Mouse (Mus musculus): ENCODE data around the gene Olfr547.
"Not testable (repeated sequence)": the region's sequence is repeated elsewhere in the genome, so short reads cannot be mapped to it uniquely, and the experiment has no call there.

Gene Olfr547

GRCm38 (mm10) chr7:102534449-102534848 is at the start of gene Olfr547:
TSS of gene Olfr547 (plus strand) at chr7:102534749.
- Histone ChIP-seq H3K4me3 (replicated peaks; ENCODE audit: low read length) (no peak within 1 kb of the TSS), H3K4me1 (replicated peaks; ENCODE audit: low read depth, low read length) (no peaks in the 10 kb centered on the region), H3K27me3 (ENCODE audit: insufficient read depth, low read length) (no peaks in the 10 kb centered on the region), H3K36me3 (ENCODE audit: insufficient read depth, low read length) (no peaks in the 10 kb centered on the region), H3K9me3 (ENCODE audit: low read length) (no peaks in the 10 kb centered on the region)
- TF ChIP-seq CTCF (conservative IDR thresholded peaks at IDR 0.05; ENCODE audit: low read length) (no peak), NANOG (IDR thresholded peaks at IDR 0.05; ENCODE audit: borderline replicate concordance, low read length) (no peak), POU5F1 (IDR thresholded peaks at IDR 0.05; ENCODE audit: borderline replicate concordance, low read length) (no peak)

GRCm38 (mm10) chr7:102484766-102485165 is 49.8 kb upstream of the Olfr547 start:
- H3K4me1 ChIP-seq (replicated peaks; ENCODE audit: low read depth, low read length); H3K4me3 ChIP-seq (replicated peaks; ENCODE audit: low read length); H3K36me3 ChIP-seq (ENCODE audit: insufficient read depth, low read length); H3K27me3 ChIP-seq (ENCODE audit: insufficient read depth, low read length); H3K9me3 ChIP-seq (ENCODE audit: low read length): not testable (repeated sequence)

GRCm38 (mm10) chr7:102486105-102486504 is 48.4 kb upstream of the Olfr547 start:
- Histone ChIP-seq H3K4me1 (replicated peaks; ENCODE audit: low read depth, low read length) (no peaks in the 10 kb centered on the region; the same call in 1 of the 2 replicates), H3K9me3 (ENCODE audit: low read length) (no peaks in the 10 kb centered on the region), H3K27me3 (ENCODE audit: insufficient read depth, low read length) (peaks cover 7% of the 10 kb centered on the region; the same call in 1 of the 2 replicates), H3K36me3 (ENCODE audit: insufficient read depth, low read length) (no peaks in the 10 kb centered on the region), H3K4me3 (replicated peaks; ENCODE audit: low read length) (no peak overlapping the region)
- no peak for TF ChIP-seq CTCF (conservative IDR thresholded peaks at IDR 0.05; ENCODE audit: low read length)
- no peak for TF ChIP-seq NANOG (IDR thresholded peaks at IDR 0.05; ENCODE audit: borderline replicate concordance, low read length)
- TF ChIP-seq POU5F1 (IDR thresholded peaks at IDR 0.05; ENCODE audit: borderline replicate concordance, low read length) = no peak

GRCm38 (mm10) chr7:102488161-102488560 is 46.4 kb upstream of the Olfr547 start, which contains the start of gene Olfr544:
TSS of gene Olfr544 (minus strand) at chr7:102488313.
- Histone ChIP-seq H3K27me3 (ENCODE audit: insufficient read depth, low read length) (peaks cover 5% of the 10 kb centered on the region; the same call in 1 of the 2 replicates), H3K4me1 (replicated peaks; ENCODE audit: low read depth, low read length) (no peaks in the 10 kb centered on the region; the same call in 1 of the 2 replicates), H3K36me3 (ENCODE audit: insufficient read depth, low read length) (no peaks in the 10 kb centered on the region), H3K4me3 (replicated peaks; ENCODE audit: low read length) (no peak within 1 kb of the TSS), H3K9me3 (ENCODE audit: low read length) (no peaks in the 10 kb centered on the region)
- no peak for TF ChIP-seq POU5F1 (IDR thresholded peaks at IDR 0.05; ENCODE audit: borderline replicate concordance, low read length)
- no peak for TF ChIP-seq CTCF (conservative IDR thresholded peaks at IDR 0.05; ENCODE audit: low read length)
- TF ChIP-seq NANOG (IDR thresholded peaks at IDR 0.05; ENCODE audit: borderline replicate concordance, low read length) = no peak

GRCm38 (mm10) chr7:102494416-102494815 is 40.1 kb upstream of the Olfr547 start:
- not testable (repeated sequence) for H3K9me3 ChIP-seq (ENCODE audit: low read length); H3K4me3 ChIP-seq (replicated peaks; ENCODE audit: low read length); H3K4me1 ChIP-seq (replicated peaks; ENCODE audit: low read depth, low read length); H3K36me3 ChIP-seq (ENCODE audit: insufficient read depth, low read length); H3K27me3 ChIP-seq (ENCODE audit: insufficient read depth, low read length)

- peaks cover 29% of the 10 kb centered on the region for H3K27me3 ChIP-seq (ENCODE audit: insufficient read depth, low read length)
- H3K4me1 ChIP-seq (replicated peaks; ENCODE audit: low read depth, low read length) = no peaks in the 10 kb centered on the region
- H3K9me3 ChIP-seq (ENCODE audit: low read length) = no peaks in the 10 kb centered on the region
- no peaks in the 10 kb centered on the region for H3K36me3 ChIP-seq (ENCODE audit: insufficient read depth, low read length)
- H3K4me3 ChIP-seq (replicated peaks; ENCODE audit: low read length) = no peak within 1 kb of the TSS
- no peak for TF ChIP-seq CTCF (conservative IDR thresholded peaks at IDR 0.05; ENCODE audit: low read length)
- no peak for TF ChIP-seq NANOG (IDR thresholded peaks at IDR 0.05; ENCODE audit: borderline replicate concordance, low read length)
- no peak for TF ChIP-seq POU5F1 (IDR thresholded peaks at IDR 0.05; ENCODE audit: borderline replicate concordance, low read length)
Measured at GRCm38 (mm10) chr7:102499473-102499872, 35.1 kb upstream of the Olfr547 start, which contains the start of gene Olfr545. TSS of gene Olfr545 (minus strand) at chr7:102499573.

- no peak for TF ChIP-seq NANOG (IDR thresholded peaks at IDR 0.05; ENCODE audit: borderline replicate concordance, low read length)
- no peak for TF ChIP-seq CTCF (conservative IDR thresholded peaks at IDR 0.05; ENCODE audit: low read length)
- no peak for TF ChIP-seq POU5F1 (IDR thresholded peaks at IDR 0.05; ENCODE audit: borderline replicate concordance, low read length)
- no peak overlapping the region for H3K4me3 ChIP-seq (replicated peaks; ENCODE audit: low read length)
- no peaks in the 10 kb centered on the region for H3K9me3 ChIP-seq (ENCODE audit: low read length)
- H3K4me1 ChIP-seq (replicated peaks; ENCODE audit: low read depth, low read length) = 0 out of 2 replicates have a peak, but pooled peaks cover 3% of the 10 kb centered on the region
- no peaks in the 10 kb centered on the region for H3K36me3 ChIP-seq (ENCODE audit: insufficient read depth, low read length)
- peaks cover 29% of the 10 kb centered on the region for H3K27me3 ChIP-seq (ENCODE audit: insufficient read depth, low read length)
Measured at GRCm38 (mm10) chr7:102501986-102502385, 32.6 kb upstream of the Olfr547 start.

- TF ChIP-seq CTCF (conservative IDR thresholded peaks at IDR 0.05; ENCODE audit: low read length) (peak; percentile 82), POU5F1 (IDR thresholded peaks at IDR 0.05; ENCODE audit: borderline replicate concordance, low read length) (no peak)
- Histone ChIP-seq H3K4me3 (replicated peaks; ENCODE audit: low read length) (no peak overlapping the region), H3K27me3 (ENCODE audit: insufficient read depth, low read length) (peaks cover 35% of the 10 kb centered on the region), H3K4me1 (replicated peaks; ENCODE audit: low read depth, low read length) (peaks cover 5% of the 10 kb centered on the region; the same call in 1 of the 2 replicates), H3K36me3 (ENCODE audit: insufficient read depth, low read length) (no peaks in the 10 kb centered on the region), H3K9me3 (ENCODE audit: low read length) (no peaks in the 10 kb centered on the region)
Measured at GRCm38 (mm10) chr7:102506848-102507247, 27.7 kb upstream of the Olfr547 start.

GRCm38 (mm10) chr7:102508066-102508465 is 26.5 kb upstream of the Olfr547 start:
- no peak for TF ChIP-seq NANOG (IDR thresholded peaks at IDR 0.05; ENCODE audit: borderline replicate concordance, low read length)
- TF ChIP-seq POU5F1 (IDR thresholded peaks at IDR 0.05; ENCODE audit: borderline replicate concordance, low read length) = no peak
- TF ChIP-seq CTCF (conservative IDR thresholded peaks at IDR 0.05; ENCODE audit: low read length) = no peak
- peaks cover 5% of the 10 kb centered on the region; the same call in 1 of the 2 replicates for H3K4me1 ChIP-seq (replicated peaks; ENCODE audit: low read depth, low read length)
- H3K9me3 ChIP-seq (ENCODE audit: low read length) = no peaks in the 10 kb centered on the region
- H3K36me3 ChIP-seq (ENCODE audit: insufficient read depth, low read length) = no peaks in the 10 kb centered on the region
- H3K4me3 ChIP-seq (replicated peaks; ENCODE audit: low read length) = no peak overlapping the region
- peaks cover 37% of the 10 kb centered on the region for H3K27me3 ChIP-seq (ENCODE audit: insufficient read depth, low read length)
